Mouse (Mus musculus) left cerebral cortex, adult 2 months (tissue): ENCODE data around the gene Zfp42. TPM values are rescaled to one million over a fixed set of nuclear protein-coding genes. Genes with fewer than 3 reads are reported as not detected.

Experiments
- DNase-seq, 2 experiments: peaks; one replicate each; pipeline ENCODE4 v3.0.0; 2021 to 2022; ENCODE audit warnings: low spot score in 2 of 2, mixed read lengths in 1 of 2; ENCODE audit errors: extremely low spot score in 1 of 2
- H3K27ac ChIP-seq: fragments of 200-600 bp; 2 replicates; pipeline ENCODE4 v1.8.1; 2022
- H3K4me3 ChIP-seq: fragments of 200-600 bp; 2 replicates; pipeline ENCODE4 v1.8.1; 2022
- CTCF ChIP-seq: fragments of 200-600 bp; IDR thresholded peaks from 2 replicates; pipeline ENCODE4 v1.8.1; 2022; ENCODE audit warnings: antibody characterized with exemption, mild to moderate bottlenecking, moderate library complexity
- intact Hi-C: fragments of 180-260 bp; cut with DNase I; formaldehyde crosslinking; loops from one replicate; pipeline ENCODE4 v1.15.1; 2025
- total RNA-seq, 2 experiments: library from RNA; stranded (reverse); gene quantifications; 2 replicates each; pipeline ENCODE4 v1.2.3; 2021

Zfp42 gene
- total RNA-seq, 2 experiments from 2014 or later = not detected

DNA sequence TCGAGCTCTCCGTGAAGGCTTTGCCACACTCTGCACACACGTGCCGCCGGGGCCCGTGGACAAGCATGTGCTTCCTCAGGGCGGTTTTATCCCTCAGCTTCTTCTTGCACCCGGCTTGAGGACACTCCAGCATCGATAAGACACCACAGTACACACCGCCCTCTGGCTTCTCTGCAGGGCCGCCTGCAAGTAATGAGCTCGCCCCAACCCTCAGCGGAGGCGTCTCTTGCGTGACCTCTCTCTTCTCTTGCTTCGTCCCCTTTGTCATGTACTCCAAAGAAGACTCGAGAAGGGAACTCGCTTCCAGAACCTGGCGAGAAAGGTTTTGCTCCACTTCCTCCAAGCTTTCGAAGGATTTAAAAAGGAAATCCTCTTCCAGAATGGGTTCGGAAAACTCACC lies 11.0 kb downstream of the Zfp42 start:
- no peak for TF ChIP-seq CTCF
- DNase-seq = no peak
- Histone ChIP-seq H3K27ac (no peak overlapping the region), H3K4me3 (no peak overlapping the region)
- intact Hi-C loops = no loop called here

DNA sequence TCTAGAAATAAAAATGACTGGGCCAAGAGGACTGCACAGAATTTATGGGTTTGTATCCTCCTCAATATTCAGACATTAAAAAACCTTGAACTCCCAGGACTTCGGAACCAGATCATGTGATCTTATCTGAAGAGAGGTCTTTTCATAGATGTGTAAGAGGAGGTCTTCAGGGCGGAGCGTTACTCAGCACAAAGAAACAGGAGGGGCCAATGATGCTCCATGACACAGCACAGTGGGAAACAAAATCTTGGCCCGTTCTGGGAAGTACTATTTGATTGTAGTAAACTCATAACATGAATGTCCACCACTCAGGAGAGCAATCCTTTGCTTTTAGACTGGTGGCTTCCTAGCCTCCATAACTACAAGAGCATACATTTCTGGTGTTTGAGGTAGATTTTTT lies 12.6 kb downstream of the Zfp42 start:
- intact Hi-C loops = no loop called here
- no peak for TF ChIP-seq CTCF
- DNase-seq = no peak
- Histone ChIP-seq H3K27ac (no peak overlapping the region), H3K4me3 (no peak overlapping the region)

DNA sequence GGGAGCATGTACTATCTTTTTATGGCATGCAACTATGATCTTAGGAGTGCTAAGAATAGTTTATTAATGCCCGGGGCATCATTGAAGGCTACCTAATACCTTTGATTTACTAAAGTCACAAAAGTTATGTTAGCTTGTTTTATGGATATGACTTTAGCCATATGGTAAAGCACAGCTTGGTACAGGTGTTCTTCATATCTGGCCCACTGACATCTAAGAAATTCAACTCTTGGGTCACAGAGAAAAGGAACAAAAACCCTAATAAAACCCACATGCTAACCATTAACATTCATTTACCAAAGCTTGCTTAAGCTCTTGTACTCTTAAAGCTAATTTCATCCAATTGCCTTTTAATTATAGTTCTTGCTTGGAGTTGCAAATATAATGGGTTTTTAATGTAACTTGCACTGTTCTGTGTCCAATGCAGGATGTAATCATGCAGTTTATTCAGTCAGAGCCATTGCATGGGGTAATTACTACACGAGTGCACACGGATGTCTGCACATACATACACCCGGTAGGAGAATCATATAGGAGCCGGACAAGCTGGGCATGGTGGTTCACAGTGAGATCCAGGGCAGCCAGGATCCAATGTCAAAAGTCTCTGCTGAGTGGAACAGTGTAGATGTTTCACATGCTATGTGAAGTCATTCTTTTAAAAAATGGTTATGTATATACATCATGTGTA lies 16.2 kb downstream of the Zfp42 start:
- no peak for TF ChIP-seq CTCF
- intact Hi-C loops = no loop called here
- Histone ChIP-seq H3K27ac (no peak overlapping the region), H3K4me3 (no peak overlapping the region)
- no peak for DNase-seq

DNA sequence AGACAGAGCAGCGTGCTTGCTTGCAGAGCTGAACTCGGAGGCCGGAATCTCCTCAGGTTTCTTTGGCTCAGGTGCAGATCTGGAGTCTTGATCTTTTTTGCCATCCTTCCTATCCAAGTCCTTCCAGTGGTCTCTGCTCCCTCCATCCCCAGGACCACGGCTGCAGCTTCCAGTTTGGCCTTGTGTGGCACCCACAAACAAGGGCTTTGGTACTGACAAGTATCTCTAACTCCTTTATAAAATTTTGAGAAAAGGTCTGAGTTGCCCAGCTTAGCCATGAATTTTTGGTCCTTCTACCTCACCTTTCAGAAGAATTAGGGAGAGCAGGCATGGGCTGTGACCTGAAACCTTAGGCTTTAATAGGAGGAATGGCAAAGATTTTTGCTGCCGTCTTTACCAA lies 17.0 kb downstream of the Zfp42 start:
- Histone ChIP-seq H3K27ac (no peak overlapping the region), H3K4me3 (no peak overlapping the region)
- TF ChIP-seq CTCF = no peak
- intact Hi-C loops = no loop called here
- DNase-seq = no peak

DNA sequence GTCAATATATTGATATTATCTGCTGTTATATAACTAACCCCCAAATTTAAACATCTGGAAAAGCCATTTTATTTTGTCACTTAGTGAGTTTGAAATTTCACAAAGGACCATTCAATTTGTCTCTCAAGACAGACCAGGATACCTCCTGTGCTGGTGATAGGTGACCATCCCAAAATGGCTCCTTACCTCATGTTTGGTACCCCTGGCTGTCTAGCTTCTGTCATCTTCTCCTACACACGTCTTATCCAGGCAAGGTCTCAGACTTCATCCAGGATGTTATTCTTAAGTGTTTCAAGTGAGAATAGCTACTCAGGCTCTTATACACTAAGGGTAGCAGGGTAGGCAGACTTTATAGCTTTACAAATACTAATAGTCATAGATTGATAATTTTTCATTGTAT lies 17.9 kb downstream of the Zfp42 start:
- no peak for DNase-seq
- Histone ChIP-seq H3K4me3 (no peak overlapping the region), H3K27ac (no peak overlapping the region)
- no peak for TF ChIP-seq CTCF
- intact Hi-C loops = no loop called here

DNA sequence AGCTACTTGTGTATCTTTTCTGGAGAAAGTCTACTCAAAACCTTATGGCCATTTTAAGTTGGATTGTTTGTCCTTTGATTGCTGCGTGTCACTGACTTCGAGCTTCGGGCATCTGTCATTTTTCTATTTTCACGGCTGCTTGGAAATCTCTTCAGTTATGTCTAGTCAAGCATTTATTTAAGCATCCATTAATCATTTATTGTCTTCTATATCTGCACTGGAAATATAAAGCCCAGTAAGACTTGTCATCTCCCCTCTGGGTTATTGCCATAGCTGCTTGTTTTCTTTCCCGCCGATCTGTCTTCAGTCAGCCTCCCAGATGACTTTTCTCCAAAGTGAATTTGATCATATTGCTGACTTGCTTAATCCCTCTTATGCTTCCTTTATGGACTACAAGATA lies 19.3 kb downstream of the Zfp42 start:
- DNase-seq = no peak
- no peak for TF ChIP-seq CTCF
- no peak overlapping the region for H3K4me3 ChIP-seq
- no peak overlapping the region for H3K27ac ChIP-seq
- intact Hi-C loops = no loop called here

DNA sequence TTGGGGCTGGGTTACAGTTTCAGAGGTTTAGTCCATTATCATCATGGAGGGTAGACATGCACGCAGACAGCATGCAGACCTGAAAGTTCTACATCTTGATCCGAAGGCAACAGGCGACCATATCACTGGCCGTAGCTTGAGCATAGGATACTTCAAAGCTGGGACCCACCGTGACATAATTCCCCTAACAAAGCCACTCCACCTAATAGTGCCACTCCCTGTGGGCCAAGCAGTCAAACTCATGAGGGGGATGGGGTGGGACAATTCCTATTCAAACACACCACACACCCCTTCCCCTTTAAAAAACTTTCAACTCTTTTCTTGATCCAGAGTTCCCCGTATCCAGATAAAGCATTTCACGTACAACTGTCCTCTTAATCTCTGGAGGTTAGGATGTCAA lies 23.5 kb downstream of the Zfp42 start:
- intact Hi-C loops = no loop called here
- Histone ChIP-seq H3K4me3 (no peak overlapping the region), H3K27ac (no peak overlapping the region)
- DNase-seq = no peak
- no peak for TF ChIP-seq CTCF

DNA sequence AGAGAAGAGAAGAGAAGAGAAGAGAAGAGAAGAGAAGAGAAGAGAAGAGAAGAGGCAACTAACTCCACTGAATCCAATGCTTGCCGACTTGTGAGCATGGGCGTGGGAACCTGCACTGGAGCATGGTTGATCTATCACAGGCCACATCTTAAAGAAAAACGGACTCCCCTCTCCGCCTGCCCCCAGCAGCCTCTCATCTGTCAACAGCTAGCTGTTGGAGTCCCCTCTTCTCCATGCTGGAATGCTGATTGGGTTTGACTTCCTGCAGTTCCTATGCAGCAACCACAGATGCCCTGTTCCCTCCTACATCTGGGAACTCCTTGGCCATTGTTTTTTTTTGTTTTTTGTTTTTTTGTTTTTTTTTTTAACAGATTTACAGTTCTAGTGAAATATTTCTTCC lies 28.4 kb downstream of the Zfp42 start:
- DNase-seq = no peak
- intact Hi-C loops = no loop called here
- no peak for TF ChIP-seq CTCF
- no peak overlapping the region for H3K27ac ChIP-seq
- no peak overlapping the region for H3K4me3 ChIP-seq

DNA sequence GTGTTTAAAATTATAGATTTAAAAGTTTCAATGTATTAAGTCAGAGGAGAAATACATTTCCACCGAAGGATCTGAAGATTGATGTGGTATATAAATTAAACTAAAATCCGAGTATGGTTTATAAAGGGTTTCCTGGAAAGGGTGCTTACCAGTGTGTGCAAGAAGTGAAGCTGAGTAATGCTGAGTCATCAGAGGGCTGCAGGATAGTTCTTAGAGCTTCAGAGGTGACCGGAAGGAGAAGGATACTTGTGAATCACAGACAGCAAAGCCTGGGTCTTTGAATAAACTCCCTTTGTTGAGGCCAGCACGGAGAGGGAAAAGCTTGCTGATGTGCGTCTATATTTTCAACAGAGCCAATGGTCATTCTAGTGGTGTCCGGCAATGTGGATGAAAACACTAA lies 45.8 kb downstream of the Zfp42 start:
- intact Hi-C loops = no loop called here
- Histone ChIP-seq H3K4me3 (no peak overlapping the region), H3K27ac (no peak overlapping the region)
- no peak for TF ChIP-seq CTCF
- no peak for DNase-seq

DNA sequence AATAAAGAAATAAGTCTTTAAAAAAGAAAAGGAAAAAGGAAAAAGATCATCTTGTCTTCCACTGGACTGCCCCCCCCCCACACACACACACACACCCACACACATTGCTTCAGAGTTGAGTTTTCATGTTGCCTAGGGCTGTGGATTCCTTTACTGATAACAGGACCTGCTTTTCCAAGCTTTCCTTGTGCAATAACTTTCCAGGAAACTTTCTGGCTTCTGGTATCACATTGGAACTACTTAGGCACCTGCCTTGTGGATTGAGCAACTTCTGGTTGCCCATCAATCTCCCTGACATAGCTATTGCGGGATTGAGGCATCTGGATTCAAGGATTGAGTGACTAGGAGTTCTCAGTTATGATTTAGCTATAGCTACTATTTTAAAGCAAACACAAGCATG lies 48.9 kb downstream of the Zfp42 start:
- DNase-seq = no peak
- intact Hi-C loops = no loop called here
- no peak for TF ChIP-seq CTCF
- no peak overlapping the region for H3K27ac ChIP-seq
- H3K4me3 ChIP-seq = no peak overlapping the region

DNA sequence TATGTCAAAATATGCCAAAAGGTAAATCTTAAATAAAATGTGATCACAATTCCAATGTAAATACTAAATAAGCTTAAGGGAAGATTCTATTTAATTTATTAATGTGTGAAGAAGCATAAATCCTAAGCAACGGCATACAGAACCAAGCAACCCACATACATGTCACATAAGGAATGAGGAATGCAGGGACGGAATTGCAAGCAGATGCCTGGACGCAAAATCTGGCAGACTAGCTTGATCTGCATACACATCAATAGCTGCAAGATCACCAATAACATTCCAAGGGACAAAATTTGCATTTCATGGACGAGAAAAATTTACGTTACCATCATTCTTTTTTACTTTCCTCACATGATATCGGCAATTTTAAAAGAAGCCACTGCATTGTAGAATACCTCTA lies 51.1 kb downstream of the Zfp42 start:
- no peak for TF ChIP-seq CTCF
- H3K27ac ChIP-seq = no peak overlapping the region
- intact Hi-C loops = no loop called here
- no peak overlapping the region for H3K4me3 ChIP-seq
- no peak for DNase-seq

DNA sequence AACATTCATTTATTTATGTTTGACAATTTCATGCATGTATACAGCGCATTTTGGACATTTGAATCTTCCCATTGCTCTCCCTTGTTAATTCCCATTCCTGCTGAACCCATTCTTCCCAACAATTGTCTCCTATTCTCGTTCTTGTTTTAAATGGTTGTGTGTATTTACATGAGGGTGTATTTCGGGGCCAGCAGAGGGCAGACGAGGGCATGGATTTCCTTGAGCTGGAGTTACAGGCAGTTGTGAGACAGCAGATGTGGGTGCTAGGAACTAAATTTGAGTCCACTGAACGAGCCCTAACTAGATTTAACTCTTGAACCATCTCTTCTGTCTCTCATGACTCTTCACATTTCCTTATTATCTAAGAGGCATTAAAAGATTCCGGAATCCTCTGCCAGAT lies 55.1 kb downstream of the Zfp42 start:
- no peak overlapping the region for H3K27ac ChIP-seq
- intact Hi-C loops = no loop called here
- H3K4me3 ChIP-seq = no peak overlapping the region
- TF ChIP-seq CTCF = no peak; the same call in 1 of the 2 replicates
- DNase-seq = no peak

DNA sequence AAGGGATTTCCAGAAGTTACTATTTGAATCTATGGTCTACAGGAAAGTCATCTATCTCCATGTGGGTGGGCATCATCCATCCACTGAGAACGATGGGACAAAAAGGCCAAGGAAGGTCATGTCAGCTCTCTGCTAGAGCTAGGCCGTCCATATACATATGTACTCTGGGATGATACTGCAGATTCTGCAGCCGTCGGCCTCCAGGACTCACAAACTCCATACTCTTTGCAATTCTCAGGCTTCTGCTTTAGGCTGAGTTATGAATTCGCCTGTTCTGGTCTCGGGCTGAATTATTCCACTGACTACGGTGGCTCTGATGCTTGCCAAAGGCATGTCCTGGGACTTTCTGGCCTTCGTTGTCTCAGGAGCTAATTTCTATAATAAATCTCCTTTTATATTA lies 58.1 kb downstream of the Zfp42 start:
- intact Hi-C loops = no loop called here
- H3K4me3 ChIP-seq = no peak overlapping the region

More for the DNA sequence above, 58.1 kb downstream of the Zfp42 start:
- no peak overlapping the region for H3K27ac ChIP-seq
- DNase-seq = no peak
- TF ChIP-seq CTCF = no peak

Other genes with a start within 250 kb of the Zfp42 start
- not detected for gene Triml1, start 165.5 kb downstream of the Zfp42 start, total RNA-seq
- not detected for gene Triml2, start 126.4 kb downstream of the Zfp42 start, total RNA-seq
- gene Adam26b, start 221.1 kb upstream of the Zfp42 start, total RNA-seq = not detected